Mouse (Mus musculus): Measurements from ENCODE around the gene Gba. TPM values are rescaled to one million over a fixed set of nuclear protein-coding genes. Genes with fewer than 3 reads are reported as not detected.
"Not testable (repeated sequence)": the region's sequence is repeated elsewhere in the genome, so short reads cannot be mapped to it uniquely, and the experiment has no call there.

The Gba gene
- total RNA-seq, 2 experiments from 2014 or later = 39.7 to 50.5 TPM

DNA sequence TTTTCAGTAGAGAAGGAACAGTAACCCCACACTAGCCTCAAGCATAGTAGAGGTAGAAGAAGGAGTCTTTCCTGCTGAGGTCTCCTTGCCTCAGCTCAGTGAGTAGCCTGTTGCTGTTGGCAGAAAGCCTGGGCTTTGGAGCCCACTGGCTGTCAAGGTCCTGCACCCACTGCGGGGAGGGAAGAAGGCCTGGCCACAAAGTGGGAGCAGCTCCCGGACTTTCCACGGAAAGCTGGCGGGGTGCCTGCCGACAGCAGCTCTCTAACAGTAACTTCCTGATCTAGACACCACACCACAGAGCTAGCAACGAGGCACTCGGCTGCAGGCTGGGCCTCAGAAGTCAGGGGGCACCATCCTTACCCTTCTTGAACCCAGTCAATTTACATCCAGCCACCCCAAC, 8.0 kb downstream of the Gba start:
- ATAC-seq (replicated peaks; ENCODE audit: poor library complexity, severe bottlenecking) = no peak

DNA sequence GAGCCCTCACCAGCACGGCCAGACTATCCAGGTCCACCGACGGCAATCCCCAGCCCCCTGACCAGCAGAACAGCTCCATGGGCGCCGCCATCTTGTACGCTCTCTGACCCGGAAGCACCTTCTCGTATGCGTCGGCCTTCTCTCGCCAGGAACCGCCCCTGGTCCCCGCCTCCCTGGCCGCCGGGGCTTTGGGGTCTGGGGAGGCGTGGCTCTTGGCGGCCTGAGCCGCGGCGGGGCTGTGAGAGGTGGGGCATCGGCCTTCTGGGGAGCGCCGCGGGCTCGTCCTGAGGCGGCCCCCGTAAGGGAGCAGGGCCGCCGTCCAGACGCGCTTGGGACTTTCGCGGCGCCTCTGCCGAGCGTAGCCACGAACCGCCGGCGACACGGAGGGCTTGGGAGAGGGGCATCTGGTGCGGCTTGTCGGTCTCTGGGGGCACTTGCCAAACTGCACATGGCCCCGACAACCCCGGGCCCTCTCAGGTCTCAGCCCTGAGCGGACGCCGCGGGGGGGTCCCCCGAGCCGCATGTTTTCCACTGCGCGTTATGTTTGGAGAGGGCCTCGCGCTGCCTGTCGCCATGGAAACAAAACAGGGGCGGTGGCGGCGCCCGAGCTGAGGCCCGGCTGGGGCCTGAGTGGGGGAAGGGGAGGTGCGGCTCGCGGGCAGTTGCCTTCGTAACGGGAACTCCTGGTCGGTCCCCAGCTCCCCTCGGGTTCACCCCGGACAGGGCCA, 11.2 kb downstream of the Gba start:
- peak; percentile 81 for ATAC-seq (replicated peaks; ENCODE audit: poor library complexity, severe bottlenecking)

GRCm38 (mm10) chr3:89214681-89215411, 12.1 kb downstream of the Gba start, which contains the start of gene Thbs3:
TSS of gene Thbs3 (plus strand) at chr3:89215180.
- no peak for ATAC-seq (replicated peaks; ENCODE audit: poor library complexity, severe bottlenecking)

DNA sequence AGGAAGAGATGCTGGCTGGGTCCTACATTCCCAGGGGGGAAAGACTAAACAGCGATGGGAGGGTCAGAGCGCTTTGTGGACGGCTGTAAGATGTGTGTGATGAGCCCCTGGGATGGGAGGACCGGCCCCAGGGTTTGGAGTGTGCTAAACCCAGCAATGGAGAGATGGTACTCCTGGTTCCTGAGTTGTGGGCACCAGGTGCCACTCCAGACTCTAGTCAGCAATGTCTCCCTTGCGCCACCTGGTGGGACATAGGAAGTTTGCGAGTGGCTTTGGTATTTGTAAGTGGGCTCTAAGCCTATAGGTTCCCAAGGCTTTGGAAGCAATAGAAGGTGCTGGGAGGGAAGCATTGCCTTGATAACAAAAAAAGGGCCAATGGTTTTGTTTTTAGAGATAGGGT, 13.1 kb downstream of the Gba start:
- peak; percentile 55 for ATAC-seq (replicated peaks; ENCODE audit: poor library complexity, severe bottlenecking)

DNA sequence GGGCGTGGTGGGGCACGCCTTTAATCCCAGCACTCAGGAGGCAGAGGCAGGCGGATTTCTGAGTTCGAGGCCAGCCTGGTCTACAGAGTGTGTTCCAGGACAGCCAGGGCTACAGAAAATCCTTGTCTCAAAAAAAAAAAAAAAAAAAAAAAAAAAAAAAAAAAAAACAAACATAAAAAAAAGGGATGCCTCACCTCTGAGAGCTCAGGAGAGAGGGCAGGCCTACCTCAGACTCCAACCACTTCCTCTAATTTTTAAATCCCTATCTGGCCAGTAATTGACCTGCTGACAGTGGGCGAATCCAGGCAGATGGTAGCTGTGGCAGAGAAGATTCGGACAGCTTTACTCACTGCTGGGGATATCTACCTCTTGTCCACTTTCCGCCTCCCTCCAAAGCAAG, 13.7 kb downstream of the Gba start:
- not testable (repeated sequence) for ATAC-seq (replicated peaks; ENCODE audit: poor library complexity, severe bottlenecking)

GRCm38 (mm10) chr3:89218271-89218670, 15.5 kb downstream of the Gba start:
- no peak for ATAC-seq (replicated peaks; ENCODE audit: poor library complexity, severe bottlenecking)

DNA sequence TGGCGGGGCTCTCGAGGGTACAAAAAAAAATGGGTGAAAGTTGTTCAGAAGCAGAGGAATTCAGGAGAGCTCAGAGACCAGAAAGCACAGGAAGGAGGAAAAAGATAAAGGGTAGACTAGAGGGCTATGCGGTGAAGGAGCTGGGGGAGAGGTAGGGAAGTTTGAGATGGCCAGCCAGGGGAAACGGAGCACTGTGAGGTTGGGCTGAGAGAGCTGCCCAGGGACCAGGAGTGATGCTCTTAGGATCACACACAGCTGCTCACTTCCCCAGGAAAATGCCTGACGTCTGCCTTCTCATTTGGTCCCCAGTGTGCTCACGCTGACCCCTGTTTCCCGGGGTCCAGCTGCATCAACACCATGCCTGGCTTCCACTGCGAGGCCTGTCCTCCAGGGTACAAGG, 16.8 kb downstream of the Gba start:
- ATAC-seq (replicated peaks; ENCODE audit: poor library complexity, severe bottlenecking) = no peak

GRCm38 (mm10) chr3:89221167-89221566, 18.4 kb downstream of the Gba start:
- no peak for ATAC-seq (replicated peaks; ENCODE audit: poor library complexity, severe bottlenecking)

- ATAC-seq (replicated peaks; ENCODE audit: poor library complexity, severe bottlenecking) = no peak
Observed at GRCm38 (mm10) chr3:89224796-89225195, 22.1 kb downstream of the Gba start.

DNA sequence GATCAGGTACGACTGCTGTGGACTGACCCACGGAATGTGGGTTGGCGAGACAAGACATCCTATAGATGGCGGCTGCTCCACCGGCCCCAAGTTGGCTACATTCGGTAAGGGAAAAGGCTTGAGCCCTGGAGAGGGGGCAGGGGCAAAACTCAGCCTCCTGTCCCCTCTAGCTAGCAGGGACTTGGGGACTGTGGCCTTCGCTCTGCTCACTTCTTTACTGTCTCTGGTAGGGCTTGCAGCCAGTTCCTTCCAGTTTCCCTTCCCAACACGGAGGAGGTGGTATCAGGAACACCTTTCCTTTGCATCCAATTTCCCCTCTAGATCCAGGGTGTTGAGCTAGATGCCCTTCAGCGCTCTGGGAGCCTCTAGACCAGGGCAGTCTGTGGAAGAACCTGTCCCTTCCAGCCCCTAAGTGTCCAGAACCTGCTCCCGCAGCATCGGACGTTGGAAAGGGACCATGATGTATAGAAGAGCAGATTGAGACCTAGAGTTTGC, 22.6 kb downstream of the Gba start:
- no peak for ATAC-seq (replicated peaks; ENCODE audit: poor library complexity, severe bottlenecking)

DNA sequence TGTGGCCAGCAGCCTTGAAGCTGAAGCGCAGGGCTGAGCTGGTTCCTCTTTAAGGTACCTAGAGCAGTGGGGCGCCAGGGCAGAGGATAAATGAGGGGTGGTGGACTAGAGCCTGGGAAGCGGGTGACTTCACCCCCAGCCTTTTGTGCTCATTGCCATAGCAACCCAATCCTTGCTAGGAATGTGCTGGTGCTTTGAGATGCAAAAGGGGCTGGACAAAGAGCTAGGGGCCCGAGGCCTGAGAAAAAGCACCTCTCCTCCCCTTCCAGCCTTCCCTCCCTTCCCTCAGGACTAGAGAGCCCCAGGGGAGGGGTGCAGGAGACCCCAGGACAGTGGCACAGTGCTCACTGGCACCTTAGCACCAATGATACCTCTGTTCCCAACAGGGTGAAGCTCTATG, 23.2 kb downstream of the Gba start:
- ATAC-seq (replicated peaks; ENCODE audit: poor library complexity, severe bottlenecking) = no peak

DNA sequence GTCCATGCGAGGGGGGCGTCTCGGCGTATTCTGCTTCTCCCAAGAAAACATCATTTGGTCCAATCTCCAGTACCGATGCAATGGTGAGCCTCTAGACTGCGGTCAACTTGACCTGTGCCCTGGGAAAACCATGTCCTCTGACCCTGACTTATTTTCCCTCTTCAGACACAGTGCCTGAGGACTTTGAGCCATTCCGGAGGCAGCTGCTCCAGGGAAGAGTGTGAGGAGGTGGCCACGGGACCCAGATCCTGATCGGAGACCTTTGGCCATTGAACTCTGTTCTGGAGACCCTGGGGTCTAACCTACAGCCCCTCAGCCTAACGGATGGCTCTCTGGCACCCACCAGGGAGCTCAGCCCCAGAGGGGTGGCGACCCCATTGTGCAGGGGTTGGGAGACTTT, 23.6 kb downstream of the Gba start:
- no peak for ATAC-seq (replicated peaks; ENCODE audit: poor library complexity, severe bottlenecking)

GRCm38 (mm10) chr3:89226900-89227299, 24.2 kb downstream of the Gba start, which contains the start of gene Mtx1:
TSS of gene Mtx1 (minus strand) at chr3:89227088.
- ATAC-seq (replicated peaks; ENCODE audit: poor library complexity, severe bottlenecking) = no peak

- peak; percentile 61 for ATAC-seq (replicated peaks; ENCODE audit: poor library complexity, severe bottlenecking)
Observed at GRCm38 (mm10) chr3:89227307-89228179, 24.8 kb downstream of the Gba start.

GRCm38 (mm10) chr3:89228180-89228549, 25.4 kb downstream of the Gba start:
- peak; percentile 76 for ATAC-seq (replicated peaks; ENCODE audit: poor library complexity, severe bottlenecking)

GRCm38 (mm10) chr3:89228836-89229235, 26.1 kb downstream of the Gba start, which contains the start of gene Muc1:
TSS of gene Muc1 (plus strand) at chr3:89229057.
- ATAC-seq (replicated peaks; ENCODE audit: poor library complexity, severe bottlenecking) = no peak

DNA sequence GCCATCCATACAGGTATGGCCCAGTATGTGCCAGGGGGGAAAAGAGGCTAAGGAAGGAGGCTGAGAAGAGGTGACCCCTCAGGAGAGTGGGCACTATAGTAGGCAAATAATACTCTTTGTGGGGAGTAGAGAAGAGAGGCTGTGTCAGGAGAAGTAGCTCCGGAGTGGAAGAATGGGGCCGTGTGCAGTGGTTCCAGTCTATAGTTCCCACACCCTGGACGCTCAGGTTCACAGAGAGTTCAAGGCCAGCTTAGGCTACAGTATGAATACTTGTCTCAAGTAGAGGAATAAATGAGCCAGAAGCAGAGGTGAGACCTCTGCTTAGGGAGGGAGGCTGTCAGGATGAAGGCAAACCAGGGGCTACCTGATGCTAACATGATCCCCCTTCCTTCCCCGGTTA, 26.5 kb downstream of the Gba start:
- no peak for ATAC-seq (replicated peaks; ENCODE audit: poor library complexity, severe bottlenecking)

DNA sequence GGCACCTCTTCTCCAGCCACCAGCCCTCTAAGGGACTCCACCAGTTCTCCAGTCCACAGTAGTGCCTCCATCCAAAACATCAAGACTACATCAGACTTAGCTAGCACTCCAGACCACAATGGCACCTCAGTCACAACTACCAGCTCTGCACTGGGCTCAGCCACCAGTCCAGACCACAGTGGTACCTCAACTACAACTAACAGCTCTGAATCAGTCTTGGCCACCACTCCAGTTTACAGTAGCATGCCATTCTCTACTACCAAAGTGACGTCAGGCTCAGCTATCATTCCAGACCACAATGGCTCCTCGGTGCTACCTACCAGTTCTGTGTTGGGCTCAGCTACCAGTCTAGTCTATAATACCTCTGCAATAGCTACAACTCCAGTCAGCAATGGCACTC, 27.8 kb downstream of the Gba start:
- ATAC-seq (replicated peaks; ENCODE audit: poor library complexity, severe bottlenecking) = no peak

DNA sequence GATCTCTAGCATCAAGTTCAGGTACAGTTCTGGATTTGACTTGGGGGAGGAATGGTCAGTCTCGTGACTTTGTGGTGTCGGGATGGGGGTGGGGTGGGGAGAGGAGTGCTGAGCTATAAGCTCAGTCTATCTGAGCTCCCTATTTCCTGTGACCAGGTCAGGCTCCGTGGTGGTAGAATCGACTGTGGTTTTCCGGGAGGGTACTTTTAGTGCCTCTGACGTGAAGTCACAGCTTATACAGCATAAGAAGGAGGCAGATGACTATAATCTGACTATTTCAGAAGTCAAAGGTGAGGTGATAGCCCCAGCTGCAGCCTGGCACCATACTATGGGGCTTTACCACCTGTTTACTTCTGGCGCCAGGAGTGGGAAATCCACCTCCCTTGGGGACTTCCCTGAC, 28.6 kb downstream of the Gba start:
- no peak for ATAC-seq (replicated peaks; ENCODE audit: poor library complexity, severe bottlenecking)

DNA sequence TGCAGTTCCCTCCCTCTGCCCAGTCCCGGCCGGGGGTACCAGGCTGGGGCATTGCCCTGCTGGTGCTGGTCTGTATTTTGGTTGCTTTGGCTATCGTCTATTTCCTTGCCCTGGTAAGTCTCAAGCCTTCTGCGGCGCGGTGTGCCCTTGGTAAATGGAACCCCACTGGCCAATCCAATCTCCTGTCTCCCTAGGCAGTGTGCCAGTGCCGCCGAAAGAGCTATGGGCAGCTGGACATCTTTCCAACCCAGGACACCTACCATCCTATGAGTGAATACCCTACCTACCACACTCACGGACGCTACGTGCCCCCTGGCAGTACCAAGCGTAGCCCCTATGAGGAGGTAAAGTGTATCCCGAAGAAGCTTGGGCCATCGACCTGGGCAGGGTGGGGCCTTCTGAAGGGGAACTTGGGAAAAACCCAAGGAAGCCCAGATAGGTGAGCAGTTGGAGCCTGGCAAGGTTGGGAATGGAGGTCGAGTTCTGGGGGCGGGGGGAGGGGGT, 29.1 kb downstream of the Gba start:
- no peak for ATAC-seq (replicated peaks; ENCODE audit: poor library complexity, severe bottlenecking)

Data from granulocyte monocyte progenitor cell, adult 5-6 weeks (primary cell).